Mouse (Mus musculus) spleen, embryonic (tissue): ENCODE measurements around the gene Fbxo17.

ENCODE experiments used
- CTCF ChIA-PET: fragments of 350-600 bp; sonication (Branson Sonifier 250); formaldehyde crosslinking; loops from one replicate; lab custom pipeline; 2022; lab: Charles Lee

The Fbxo17 gene

DNA sequence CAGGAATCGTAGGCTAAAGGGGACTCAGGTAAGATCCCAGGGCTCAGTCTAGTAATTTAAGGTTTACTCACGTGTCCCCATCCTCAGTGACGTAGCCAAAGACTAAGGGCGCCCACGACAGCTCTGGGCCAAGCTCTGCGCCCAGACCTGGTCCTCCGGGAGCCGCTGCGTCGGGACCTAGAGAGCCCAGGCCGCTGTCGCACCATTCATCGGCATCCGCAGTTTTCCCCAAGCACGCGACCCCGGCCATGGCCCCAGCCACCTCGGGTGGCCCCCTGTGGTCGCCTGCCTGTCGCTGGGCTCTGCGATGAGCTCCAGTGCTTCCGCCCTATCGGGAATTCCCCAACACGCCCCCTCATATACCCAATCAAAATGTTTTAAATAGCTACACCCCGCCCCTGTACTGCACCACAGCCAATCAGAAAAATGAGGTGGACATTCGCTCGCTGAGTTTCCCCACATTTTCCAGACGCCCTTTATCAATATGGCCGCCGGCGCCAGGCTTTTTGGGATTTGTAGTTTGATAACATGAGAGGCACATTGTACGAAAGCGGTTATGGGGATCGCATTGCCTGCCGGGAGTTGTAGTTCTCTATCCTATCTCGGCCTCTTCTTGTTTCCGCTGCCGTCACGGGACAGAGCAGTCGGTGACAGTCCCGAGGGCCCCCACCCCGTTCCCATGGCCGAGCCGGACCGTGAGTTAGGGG lies 49.7 kb downstream of the Fbxo17 start, which contains the start of gene Sirt2:
Gene Sirt2, plus strand, starts transcription at position 563 of the 707 bp plus-strand sequence.
- CTCF ChIA-PET, result interaction anchor here (0.6 kb wide), 1 partner anchor 421 kb away, joined by 4 read pairs; no protein-coding TSS in a partner anchor

DNA sequence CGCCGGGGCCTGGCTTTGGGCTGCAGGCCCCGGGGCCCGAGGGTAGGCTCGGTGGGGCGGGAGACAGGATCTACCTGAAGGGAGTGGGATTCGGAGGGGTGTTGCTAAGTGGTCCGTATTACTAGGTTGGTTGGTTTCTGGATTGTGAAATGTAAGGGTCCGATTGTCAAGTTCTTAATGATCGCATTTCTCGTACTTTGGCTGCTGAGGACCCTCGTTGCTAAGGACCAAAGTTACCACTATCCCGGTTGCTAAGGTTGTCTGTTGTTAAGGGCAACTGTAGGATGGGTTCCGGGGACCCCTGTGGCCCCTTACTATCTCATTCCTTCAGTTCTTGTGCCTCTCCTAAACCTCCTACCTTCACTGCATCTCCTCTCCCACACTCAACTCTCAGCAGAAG lies 50.3 kb downstream of the Fbxo17 start:
- CTCF ChIA-PET, result no interaction called here

DNA sequence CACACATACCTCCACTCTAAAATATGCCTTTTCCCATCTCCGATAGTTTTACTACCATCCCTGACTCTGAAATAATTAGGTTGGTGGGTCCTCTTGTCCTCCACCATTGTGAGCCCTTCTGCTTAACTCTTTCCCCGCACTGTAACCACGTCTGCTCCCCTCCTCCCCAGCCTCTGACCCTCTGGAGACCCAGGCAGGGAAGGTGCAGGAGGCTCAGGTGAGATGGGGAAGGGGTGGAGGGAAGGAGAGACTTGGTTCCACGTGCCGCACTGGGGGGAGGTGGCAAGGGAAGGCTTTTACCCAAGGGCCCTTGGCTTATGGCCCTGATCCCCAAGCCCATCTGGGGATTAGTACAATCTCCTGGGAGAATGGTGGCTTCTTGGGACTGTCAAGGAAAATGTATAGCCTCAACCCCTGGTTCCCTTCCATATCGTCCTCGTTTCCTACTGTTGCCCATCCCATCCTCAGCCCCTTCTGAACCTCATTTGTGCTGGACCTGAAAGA lies 50.9 kb downstream of the Fbxo17 start, which contains the start of gene Nfkbib:
Gene Nfkbib, minus strand, starts transcription at position 51 of the 504 bp plus-strand sequence.
- CTCF ChIA-PET, result no interaction called here

DNA sequence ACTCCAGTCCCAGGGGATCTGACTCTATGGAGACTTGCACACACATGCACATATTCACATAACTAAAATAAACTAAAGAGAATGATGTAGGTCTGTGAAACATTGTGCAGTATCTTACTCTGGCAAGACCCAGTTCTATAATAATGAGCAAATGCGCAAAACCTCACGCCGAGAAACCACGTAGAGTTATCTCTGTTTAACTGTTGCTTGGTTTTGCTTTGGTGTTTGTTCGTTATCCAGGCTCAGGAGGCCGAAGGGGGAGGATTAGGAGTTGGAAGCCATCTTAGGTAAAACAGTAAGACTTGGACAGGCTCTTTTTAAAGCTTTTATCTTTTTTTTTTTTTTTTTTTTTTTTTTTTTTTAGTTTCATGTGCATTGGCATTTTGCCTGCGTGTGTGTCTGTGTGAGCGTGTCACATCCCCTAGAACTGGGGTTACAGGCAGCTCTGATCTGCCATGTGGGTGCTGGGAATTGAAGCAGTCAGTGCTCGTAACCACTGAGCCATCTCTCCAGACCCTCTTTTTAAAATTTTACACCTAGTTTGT lies 52.9 kb downstream of the Fbxo17 start:
- CTCF ChIA-PET, result interaction anchor here (0.7 kb wide), 1 partner anchor 44 kb away, joined by 3 read pairs; no protein-coding TSS in a partner anchor

DNA sequence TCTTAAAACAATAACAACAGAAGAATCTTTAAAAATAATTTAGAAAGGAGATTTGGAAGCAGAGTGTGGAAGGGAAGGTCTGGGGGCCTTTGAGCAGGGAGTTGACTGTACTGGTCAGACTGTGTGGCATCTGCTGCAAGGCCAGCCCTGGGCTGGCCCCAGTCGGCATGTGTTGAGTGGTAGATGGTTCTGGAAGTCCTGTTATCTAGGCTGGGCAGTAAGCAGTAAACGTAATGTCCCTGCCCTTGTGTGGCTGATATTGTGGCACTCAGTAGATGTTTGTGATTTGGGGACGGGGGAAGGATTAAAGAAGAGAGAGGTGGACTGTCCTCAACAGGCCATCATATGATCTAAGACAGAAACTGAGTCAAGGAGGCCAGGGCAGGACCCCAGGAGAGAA lies 53.7 kb downstream of the Fbxo17 start:
- CTCF ChIA-PET, result no interaction called here

DNA sequence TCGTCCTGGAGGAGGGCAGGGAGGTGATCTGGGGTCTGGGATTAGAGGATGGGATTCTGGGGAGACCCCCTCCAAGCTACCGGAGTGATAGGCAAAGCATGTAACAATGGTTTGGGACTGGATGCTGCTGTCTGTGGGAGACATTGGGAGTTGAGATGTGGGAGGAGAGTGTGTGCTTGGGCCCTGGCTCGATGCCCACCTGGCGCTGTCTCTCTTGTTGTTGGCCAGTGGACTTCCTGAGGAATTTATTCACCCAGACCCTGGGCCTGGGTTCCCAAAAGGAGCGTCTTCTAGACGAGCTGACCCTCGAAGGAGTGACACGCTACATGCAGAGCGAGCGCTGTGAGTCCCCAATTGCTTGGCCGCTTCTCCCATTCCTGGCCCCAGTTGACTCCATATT lies 55.3 kb downstream of the Fbxo17 start:
- CTCF ChIA-PET, result no interaction called here

DNA sequence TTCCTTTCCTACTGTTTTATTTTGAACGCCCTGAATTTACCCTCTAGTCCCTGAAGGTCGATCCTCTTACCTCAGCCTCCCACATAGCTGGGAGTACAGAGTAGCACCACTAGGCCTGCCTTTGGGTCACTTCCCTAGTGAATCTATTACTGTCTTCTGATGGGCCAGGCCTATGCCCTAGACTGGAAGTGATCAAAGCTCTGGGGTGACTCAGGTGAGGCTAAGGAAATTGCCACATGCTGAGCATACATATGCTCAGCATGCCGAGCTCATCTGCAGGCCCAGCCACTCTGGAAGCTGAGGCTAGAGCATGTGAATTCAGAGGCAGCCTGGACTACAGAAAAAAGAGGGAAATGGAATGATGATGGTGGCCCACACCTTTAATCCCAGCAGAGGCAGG lies 56.6 kb downstream of the Fbxo17 start:
- CTCF ChIA-PET, result interaction anchor here (0.6 kb wide), 1 partner anchor 9 kb away, joined by 4 read pairs; no protein-coding TSS in a partner anchor

DNA sequence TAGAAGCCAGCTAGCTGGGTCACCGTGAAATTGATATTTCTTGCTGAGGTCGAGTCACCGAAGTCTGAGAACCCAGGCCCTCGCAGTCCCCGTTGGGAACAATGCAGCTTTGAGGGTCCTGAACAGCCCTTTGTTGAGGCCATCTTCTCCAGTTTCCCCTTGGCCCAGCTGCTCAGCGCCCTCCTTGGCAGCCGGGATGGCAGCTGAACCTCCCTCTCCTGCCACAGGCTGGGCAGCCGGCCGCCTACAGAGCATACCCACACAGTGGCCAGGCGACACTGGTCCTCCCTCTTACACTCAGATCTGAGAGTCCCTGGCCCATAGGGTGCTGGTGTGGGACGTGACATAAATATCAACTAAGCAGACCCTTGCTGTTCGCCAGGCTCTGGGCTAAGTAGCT lies 57.6 kb downstream of the Fbxo17 start:
- CTCF ChIA-PET, result no interaction called here

DNA sequence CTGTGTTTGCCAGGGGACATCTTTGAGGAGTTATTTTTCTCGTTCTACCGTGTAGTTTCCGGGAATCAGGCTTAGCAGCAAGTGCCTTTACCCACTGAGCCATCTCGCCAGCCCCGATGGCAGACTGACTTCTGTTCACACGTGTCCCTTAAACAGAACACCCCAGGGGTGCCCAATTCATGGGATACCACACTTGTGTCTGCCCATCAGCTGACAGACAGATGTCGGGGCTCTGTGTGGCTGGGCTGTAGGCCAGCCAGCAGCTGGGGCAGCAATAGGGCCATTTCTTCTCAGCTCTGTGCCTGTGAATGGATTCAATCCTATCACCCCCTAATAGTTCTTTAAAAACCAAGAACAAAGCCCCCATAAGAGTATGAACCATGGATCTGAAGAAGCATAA lies 58.5 kb downstream of the Fbxo17 start:
- CTCF ChIA-PET, result interaction anchor here (1.2 kb wide), 1 partner anchor 20 kb away, joined by 3 read pairs; no protein-coding TSS in a partner anchor

DNA sequence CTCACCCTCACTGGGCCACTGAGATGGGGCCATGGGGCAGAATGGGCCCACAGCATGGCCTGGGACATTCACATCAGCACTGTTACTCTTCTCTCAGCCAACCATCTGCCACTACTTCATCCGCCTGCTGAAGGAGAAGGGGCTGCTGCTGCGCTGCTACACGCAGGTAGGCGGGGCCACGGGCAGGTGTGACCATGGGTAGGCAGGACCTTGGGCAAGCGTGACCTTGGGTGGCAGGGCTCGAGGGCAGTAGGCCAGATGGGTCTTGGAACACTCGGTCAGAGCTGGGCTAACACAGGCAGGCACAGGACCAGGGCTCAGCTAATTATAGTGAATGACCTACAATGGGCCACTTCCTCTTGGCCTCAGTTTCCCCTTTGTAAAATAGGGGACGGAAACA lies 62.2 kb downstream of the Fbxo17 start:
- CTCF ChIA-PET, result no interaction called here

DNA sequence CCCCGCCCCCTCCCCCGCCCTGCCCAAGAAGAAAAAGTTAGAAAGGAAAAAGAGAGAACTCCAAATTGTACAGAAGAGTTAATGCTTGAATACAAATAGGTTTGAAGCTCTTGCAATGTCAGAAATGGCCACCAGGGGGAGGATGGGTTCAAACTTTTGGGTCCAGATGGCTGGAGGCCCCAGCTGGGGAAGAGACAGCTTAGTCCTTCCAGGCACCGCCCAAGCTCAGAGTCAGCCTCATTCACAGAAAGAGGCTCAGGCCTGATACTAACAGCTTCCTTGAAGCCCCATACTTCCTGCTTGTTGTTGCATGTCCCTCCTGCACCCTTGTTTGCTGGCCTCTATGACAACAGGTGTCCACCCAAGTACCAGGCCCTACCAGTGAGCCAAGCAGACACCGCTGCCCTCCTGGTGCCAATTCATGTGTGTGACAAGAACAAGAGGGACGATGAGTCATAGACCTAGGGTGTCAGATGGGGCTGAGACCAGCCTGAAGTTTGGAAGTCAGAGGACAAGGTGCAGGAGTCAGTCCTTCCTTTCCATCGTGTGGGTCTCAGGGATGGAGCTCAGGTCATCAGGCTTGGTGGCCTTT lies 63.6 kb downstream of the Fbxo17 start:
- CTCF ChIA-PET, result interaction anchor here (0.5 to 1.7 kb wide), 5 partner anchors 12 to 1929 kb away, joined by 3 to 6 read pairs (median 4); no protein-coding TSS in a partner anchor

DNA sequence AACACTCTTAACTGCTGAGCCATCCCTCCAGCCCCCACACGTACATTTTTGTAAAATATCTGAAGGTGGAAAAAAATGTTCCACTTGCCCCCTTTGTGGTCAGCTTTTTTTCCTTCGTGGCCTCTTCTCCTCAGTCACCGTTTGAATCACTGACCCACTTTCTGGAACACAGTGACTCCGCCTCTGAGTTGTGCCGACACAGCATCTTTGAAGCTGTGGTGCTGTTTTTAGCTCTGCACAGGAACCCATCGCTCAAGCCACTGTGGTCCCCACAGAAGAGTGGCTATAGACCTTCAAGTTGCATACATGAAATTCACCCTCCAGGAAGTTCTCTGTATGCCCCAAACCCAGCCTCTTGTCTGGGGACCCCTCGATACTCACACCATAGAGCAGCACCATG lies 64.3 kb downstream of the Fbxo17 start:
- CTCF ChIA-PET, result interaction anchor here (0.5 to 1.7 kb wide), 2 partner anchors 87 to 271 kb away, joined by 4 to 6 read pairs; no protein-coding TSS in a partner anchor

DNA sequence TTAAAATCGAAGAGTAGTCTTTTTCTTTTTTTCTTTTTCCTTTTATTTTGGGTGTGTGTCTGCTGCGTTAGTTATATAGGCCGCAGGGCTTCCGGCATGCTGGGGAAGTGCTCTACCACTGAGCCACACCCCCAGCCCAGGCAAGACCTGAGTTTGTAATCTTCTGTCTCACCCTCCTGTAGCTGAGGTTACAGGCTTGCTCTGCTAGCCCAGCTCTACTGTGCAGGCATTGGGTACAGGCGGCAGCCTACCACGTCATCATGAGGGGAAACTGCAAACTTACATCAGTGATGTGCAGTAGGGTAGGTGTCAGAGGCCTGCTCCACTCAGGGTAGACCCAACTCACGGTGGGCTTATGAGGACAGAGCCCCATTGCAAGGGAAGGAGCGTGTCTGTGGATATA lies 64.7 kb downstream of the Fbxo17 start:
- CTCF ChIA-PET, result interaction anchor here (0.5 to 1.7 kb wide), 3 partner anchors 27 to 271 kb away, joined by 3 to 6 read pairs (median 4); partner anchors contain the start of gene Hnrnpl

DNA sequence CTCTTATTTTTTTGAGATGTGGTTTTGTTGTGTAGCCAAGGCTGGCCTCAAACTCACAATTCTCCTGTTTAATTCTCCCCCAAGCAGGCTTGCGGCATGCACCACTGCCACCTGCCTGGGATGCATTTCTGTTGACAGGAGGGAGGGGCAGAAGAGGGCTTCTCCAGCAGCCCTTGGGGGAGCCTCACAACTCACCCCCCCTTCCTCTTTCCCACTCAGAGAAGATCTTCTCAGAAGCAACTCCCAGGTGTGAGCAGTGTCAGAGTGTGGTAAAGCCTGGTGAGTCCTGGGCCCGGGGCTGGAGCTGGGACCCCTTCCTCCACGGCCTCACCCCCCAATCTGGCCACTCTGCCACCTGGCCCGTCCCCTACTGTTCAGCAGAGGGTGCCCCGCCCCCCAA lies 68.6 kb downstream of the Fbxo17 start:
- CTCF ChIA-PET, result no interaction called here
